Mouse (Mus musculus) C2C12 (cell line): ENCODE results near the gene Atp8a2.

Experiments
- CTCF ChIP-seq: IDR thresholded peaks from one replicate; pipeline ENCODE4 v1.5.1; 2011; ENCODE audit not compliant: control insufficient read depth, insufficient read depth, insufficient read length
- MAX ChIP-seq: IDR thresholded peaks from one replicate; pipeline ENCODE4 v1.6.1; 2011; ENCODE audit warnings: mild to moderate bottlenecking, control low read depth
- USF1 ChIP-seq: IDR thresholded peaks from one replicate; pipeline ENCODE4 v1.6.1; 2011; ENCODE audit warnings: low read depth, mild to moderate bottlenecking, control low read depth, moderate library complexity

GRCm38 (mm10) chr14:59960961-59961360, 236.0 kb downstream of the Atp8a2 start:
- TF ChIP-seq CTCF (no peak), USF1 (no peak), MAX (no peak)
